Mouse (Mus musculus): Measurements from ENCODE around the gene Natd1. TPM values are rescaled to one million over a fixed set of nuclear protein-coding genes. Genes with fewer than 3 reads are reported as not detected.

Natd1 gene
- polyA plus RNA-seq (2016; fragmentation: Nextera tagmentation; extraction: Ambion mirVana) = 22.1 and 26.3 TPM in 2 replicates

GRCm38 (mm10) chr11:60914491-60914890 is at the start of gene Natd1:
Gene Natd1 (minus strand): TSS chr11:60914750.
- no peaks in the 10 kb centered on the region for H3K9me3 ChIP-seq
- no peak for DNase-seq (ENCODE audit: low spot score)
- H3K4me1 ChIP-seq (replicated peaks) = peaks cover 43% of the 10 kb centered on the region
- peak within 1 kb of the TSS; percentile 92 for H3K27ac ChIP-seq
- 44% methylated on average over 7 of the region's 7 CpGs for WGBS
- no peaks in the 10 kb centered on the region for H3K27me3 ChIP-seq (ENCODE audit: insufficient read depth, poor library complexity, severe bottlenecking)
- peaks cover 5% of the 10 kb centered on the region; the same call in 1 of the 2 replicates for H3K36me3 ChIP-seq
- peak within 1 kb of the TSS; percentile 99 for H3K4me3 ChIP-seq

GRCm38 (mm10) chr11:60962709-60963108 is 48.2 kb upstream of the Natd1 start:
- 85% methylated on average over 5 of the region's 5 CpGs for WGBS
- Histone ChIP-seq H3K9me3 (peaks cover 2% of the 10 kb centered on the region; the same call in 1 of the 2 replicates), H3K4me1 (replicated peaks) (peaks cover 7% of the 10 kb centered on the region), H3K27me3 (ENCODE audit: insufficient read depth, poor library complexity, severe bottlenecking) (no peaks in the 10 kb centered on the region), H3K4me3 (no peak overlapping the region), H3K36me3 (no peaks in the 10 kb centered on the region), H3K27ac (no peak overlapping the region)
- DNase-seq (ENCODE audit: low spot score) = no peak

GRCm38 (mm10) chr11:60961176-60961575 is 46.6 kb upstream of the Natd1 start:
- H3K36me3 ChIP-seq = no peaks in the 10 kb centered on the region
- WGBS = 69% methylated on average over 1 of the region's 1 CpGs
- DNase-seq (ENCODE audit: low spot score) = no peak
- H3K27me3 ChIP-seq (ENCODE audit: insufficient read depth, poor library complexity, severe bottlenecking) = no peaks in the 10 kb centered on the region
- H3K4me3 ChIP-seq = no peak overlapping the region
- H3K4me1 ChIP-seq (replicated peaks) = peaks cover 3% of the 10 kb centered on the region; the same call in 1 of the 2 replicates
- H3K9me3 ChIP-seq = peaks cover 2% of the 10 kb centered on the region; the same call in 1 of the 2 replicates
- H3K27ac ChIP-seq = no peak overlapping the region

GRCm38 (mm10) chr11:60958948-60959347 is 44.4 kb upstream of the Natd1 start:
- Histone ChIP-seq H3K4me3 (no peak overlapping the region), H3K36me3 (no peaks in the 10 kb centered on the region), H3K9me3 (no peaks in the 10 kb centered on the region), H3K27me3 (ENCODE audit: insufficient read depth, poor library complexity, severe bottlenecking) (no peaks in the 10 kb centered on the region), H3K27ac (no peak overlapping the region), H3K4me1 (replicated peaks) (peaks cover 10% of the 10 kb centered on the region; the same call in 1 of the 2 replicates)
- 93% methylated on average over 4 of the region's 4 CpGs for WGBS
- no peak for DNase-seq (ENCODE audit: low spot score)

GRCm38 (mm10) chr11:60955621-60956383 is 41.3 kb upstream of the Natd1 start:
- H3K4me1 ChIP-seq (replicated peaks) = peaks cover 18% of the 10 kb centered on the region
- DNase-seq (ENCODE audit: low spot score) = no peak
- WGBS = 75% methylated on average over 9 of the region's 9 CpGs
- no peaks in the 10 kb centered on the region for H3K27me3 ChIP-seq (ENCODE audit: insufficient read depth, poor library complexity, severe bottlenecking)
- H3K4me3 ChIP-seq = no peak overlapping the region
- H3K36me3 ChIP-seq = peaks cover 25% of the 10 kb centered on the region
- H3K27ac ChIP-seq = no peak overlapping the region
- no peaks in the 10 kb centered on the region for H3K9me3 ChIP-seq

- Histone ChIP-seq H3K36me3 (peaks cover 34% of the 10 kb centered on the region), H3K9me3 (no peaks in the 10 kb centered on the region), H3K4me3 (no peak overlapping the region), H3K27me3 (ENCODE audit: insufficient read depth, poor library complexity, severe bottlenecking) (no peaks in the 10 kb centered on the region), H3K4me1 (replicated peaks) (peaks cover 18% of the 10 kb centered on the region), H3K27ac (no peak overlapping the region)
- no peak for DNase-seq (ENCODE audit: low spot score)
- WGBS = 83% methylated on average over 10 of the region's 10 CpGs
These were observed 39.9 kb upstream of the Natd1 start for GRCm38 (mm10) chr11:60954255-60955104.

GRCm38 (mm10) chr11:60953803-60954202 is 39.3 kb upstream of the Natd1 start:
- H3K27ac ChIP-seq = no peak overlapping the region
- 8% methylated on average over 15 of the region's 15 CpGs for WGBS
- H3K4me1 ChIP-seq (replicated peaks) = peaks cover 18% of the 10 kb centered on the region
- no peak overlapping the region for H3K4me3 ChIP-seq
- no peaks in the 10 kb centered on the region for H3K9me3 ChIP-seq
- H3K36me3 ChIP-seq = peaks cover 41% of the 10 kb centered on the region
- peak; percentile 92 for DNase-seq (ENCODE audit: low spot score)
- no peaks in the 10 kb centered on the region for H3K27me3 ChIP-seq (ENCODE audit: insufficient read depth, poor library complexity, severe bottlenecking)

- Histone ChIP-seq H3K4me3 (no peak overlapping the region), H3K9me3 (no peaks in the 10 kb centered on the region), H3K27me3 (ENCODE audit: insufficient read depth, poor library complexity, severe bottlenecking) (no peaks in the 10 kb centered on the region), H3K36me3 (peaks cover 49% of the 10 kb centered on the region), H3K27ac (no peak overlapping the region), H3K4me1 (replicated peaks) (peaks cover 18% of the 10 kb centered on the region)
- WGBS = 95% methylated on average over 6 of the region's 6 CpGs
- DNase-seq (ENCODE audit: low spot score) = no peak
These were observed 38.4 kb upstream of the Natd1 start for GRCm38 (mm10) chr11:60952986-60953385.

- Histone ChIP-seq H3K27me3 (ENCODE audit: insufficient read depth, poor library complexity, severe bottlenecking) (no peaks in the 10 kb centered on the region), H3K36me3 (peaks cover 56% of the 10 kb centered on the region), H3K27ac (no peak overlapping the region), H3K4me3 (no peak overlapping the region), H3K4me1 (replicated peaks) (peaks cover 18% of the 10 kb centered on the region), H3K9me3 (no peaks in the 10 kb centered on the region)
- 93% methylated on average over 3 of the region's 3 CpGs for WGBS
- DNase-seq (ENCODE audit: low spot score) = no peak
These were observed 37.8 kb upstream of the Natd1 start for GRCm38 (mm10) chr11:60952362-60952761.

- Histone ChIP-seq H3K36me3 (peaks cover 60% of the 10 kb centered on the region), H3K4me1 (replicated peaks) (peaks cover 18% of the 10 kb centered on the region), H3K4me3 (no peak overlapping the region)
These were observed 37.3 kb upstream of the Natd1 start for GRCm38 (mm10) chr11:60951896-60952295.

GRCm38 (mm10) chr11:60945003-60945402 is 30.5 kb upstream of the Natd1 start:
- H3K9me3 ChIP-seq = no peaks in the 10 kb centered on the region
- WGBS = 79% methylated on average over 4 of the region's 4 CpGs
- H3K4me3 ChIP-seq = no peak overlapping the region
- peaks cover 83% of the 10 kb centered on the region for H3K36me3 ChIP-seq
- no peaks in the 10 kb centered on the region for H3K27me3 ChIP-seq (ENCODE audit: insufficient read depth, poor library complexity, severe bottlenecking)
- no peak overlapping the region for H3K27ac ChIP-seq
- no peak for DNase-seq (ENCODE audit: low spot score)
- H3K4me1 ChIP-seq (replicated peaks) = peaks cover 17% of the 10 kb centered on the region

More at GRCm38 (mm10) chr11:60951896-60952295, 37.3 kb upstream of the Natd1 start:
- no peak for DNase-seq (ENCODE audit: low spot score)
- Histone ChIP-seq H3K27ac (no peak overlapping the region), H3K27me3 (ENCODE audit: insufficient read depth, poor library complexity, severe bottlenecking) (no peaks in the 10 kb centered on the region), H3K9me3 (no peaks in the 10 kb centered on the region)
- WGBS = 93% methylated on average over 5 of the region's 5 CpGs

GRCm38 (mm10) chr11:60942263-60943015 is 27.9 kb upstream of the Natd1 start:
- no peaks in the 10 kb centered on the region for H3K27me3 ChIP-seq (ENCODE audit: insufficient read depth, poor library complexity, severe bottlenecking)
- DNase-seq (ENCODE audit: low spot score) = no peak
- H3K4me3 ChIP-seq = no peak overlapping the region
- no peaks in the 10 kb centered on the region for H3K9me3 ChIP-seq
- peaks cover 57% of the 10 kb centered on the region for H3K36me3 ChIP-seq
- peaks cover 17% of the 10 kb centered on the region for H3K4me1 ChIP-seq (replicated peaks)
- H3K27ac ChIP-seq = no peak overlapping the region
- 88% methylated on average over 9 of the region's 9 CpGs for WGBS
